Mouse (Mus musculus): ENCODE data around the gene Fcgr1. TPM values are rescaled to one million over a fixed set of nuclear protein-coding genes. Genes with fewer than 3 reads are reported as not detected.
A peak's percentile ranks its signal among the peaks of the same experiment; 100 is the strongest.

The Fcgr1 gene
- total and polyA plus RNA-seq, 2 experiments from 2014 or later = 1.5 to 3.0 TPM

- no peak overlapping the region for H3K27ac ChIP-seq (ENCODE audit: low read depth)
- H3K36me3 ChIP-seq (replicated peaks; ENCODE audit: control insufficient read depth, insufficient read depth, low read length) = no peaks in the 10 kb centered on the region
- ATAC-seq (ENCODE audit: insufficient read depth, low read depth) = no peak
- no peak for DNase-seq (ENCODE audit: low spot score)
- no peak overlapping the region for H3K4me3 ChIP-seq (ENCODE audit: low read depth, low read length)
- no peak overlapping the region for H3K4me2 ChIP-seq (ENCODE audit: low read depth, low read length)
- no peaks in the 10 kb centered on the region for H3K27me3 ChIP-seq (ENCODE audit: control insufficient read depth, insufficient read depth, low read length)
- 90% methylated on average over 5 of the region's 5 CpGs for WGBS
- H3K4me1 ChIP-seq (ENCODE audit: control insufficient read depth, insufficient read depth) = peaks cover 21% of the 10 kb centered on the region; the same call in 1 of the 2 replicates
- H3K9me3 ChIP-seq (replicated peaks; ENCODE audit: control insufficient read depth, low read length) = no peaks in the 10 kb centered on the region
- TF ChIP-seq EP300 (IDR thresholded peaks at IDR 0.05; ENCODE audit: low read depth) = no peak
- no peak for TF ChIP-seq CTCF (IDR thresholded peaks at IDR 0.05; ENCODE audit: low read depth)
- no peak overlapping the region for H3K9ac ChIP-seq (replicated peaks; ENCODE audit: low read depth, low read length)
Observed at GRCm38 (mm10) chr3:96260220-96260619, 33.5 kb downstream of the Fcgr1 start.

- DNase-seq (ENCODE audit: low spot score) (no peak), ATAC-seq (ENCODE audit: insufficient read depth, low read depth) (no peak)
Observed at GRCm38 (mm10) chr3:96257190-96257589, 36.6 kb downstream of the Fcgr1 start.

GRCm38 (mm10) chr3:96255926-96256593 is 37.7 kb downstream of the Fcgr1 start:
- Histone ChIP-seq H3K9ac (replicated peaks; ENCODE audit: low read depth, low read length) (no peak overlapping the region), H3K36me3 (replicated peaks; ENCODE audit: control insufficient read depth, insufficient read depth, low read length) (no peaks in the 10 kb centered on the region), H3K4me1 (ENCODE audit: control insufficient read depth, insufficient read depth) (0 out of 2 replicates have a peak, but pooled peaks cover 7% of the 10 kb centered on the region), H3K4me3 (ENCODE audit: low read depth, low read length) (no peak overlapping the region), H3K4me2 (ENCODE audit: low read depth, low read length) (no peak overlapping the region), H3K27ac (ENCODE audit: low read depth) (peak overlapping the region; percentile 16; the same call in 1 of the 2 replicates), H3K27me3 (ENCODE audit: control insufficient read depth, insufficient read depth, low read length) (no peaks in the 10 kb centered on the region), H3K9me3 (replicated peaks; ENCODE audit: control insufficient read depth, low read length) (no peaks in the 10 kb centered on the region)
- 64% methylated on average over 5 of the region's 5 CpGs for WGBS
- DNase-seq (ENCODE audit: low spot score) (no peak), ATAC-seq (ENCODE audit: insufficient read depth, low read depth) (no peak)
- no peak for TF ChIP-seq EP300 (IDR thresholded peaks at IDR 0.05; ENCODE audit: low read depth)
- no peak for TF ChIP-seq CTCF (IDR thresholded peaks at IDR 0.05; ENCODE audit: low read depth)

More at GRCm38 (mm10) chr3:96257190-96257589, 36.6 kb downstream of the Fcgr1 start:
- no peak overlapping the region for H3K4me2 ChIP-seq (ENCODE audit: low read depth, low read length)
- H3K9ac ChIP-seq (replicated peaks; ENCODE audit: low read depth, low read length) = no peak overlapping the region
- H3K4me3 ChIP-seq (ENCODE audit: low read depth, low read length) = no peak overlapping the region
- H3K27me3 ChIP-seq (ENCODE audit: control insufficient read depth, insufficient read depth, low read length) = no peaks in the 10 kb centered on the region
- WGBS = 77% methylated on average over 3 of the region's 3 CpGs
- peaks cover 12% of the 10 kb centered on the region; the same call in 1 of the 2 replicates for H3K4me1 ChIP-seq (ENCODE audit: control insufficient read depth, insufficient read depth)
- H3K9me3 ChIP-seq (replicated peaks; ENCODE audit: control insufficient read depth, low read length) = no peaks in the 10 kb centered on the region
- TF ChIP-seq EP300 (IDR thresholded peaks at IDR 0.05; ENCODE audit: low read depth) (no peak), CTCF (IDR thresholded peaks at IDR 0.05; ENCODE audit: low read depth) (no peak)
- no peak overlapping the region for H3K27ac ChIP-seq (ENCODE audit: low read depth)
- H3K36me3 ChIP-seq (replicated peaks; ENCODE audit: control insufficient read depth, insufficient read depth, low read length) = no peaks in the 10 kb centered on the region

- Histone ChIP-seq H3K4me1 (ENCODE audit: control insufficient read depth, insufficient read depth) (0 out of 2 replicates have a peak, but pooled peaks cover 12% of the 10 kb centered on the region), H3K9me3 (replicated peaks; ENCODE audit: control insufficient read depth, low read length) (no peaks in the 10 kb centered on the region), H3K9ac (replicated peaks; ENCODE audit: low read depth, low read length) (no peak overlapping the region), H3K36me3 (replicated peaks; ENCODE audit: control insufficient read depth, insufficient read depth, low read length) (no peaks in the 10 kb centered on the region), H3K4me2 (ENCODE audit: low read depth, low read length) (no peak overlapping the region), H3K27ac (ENCODE audit: low read depth) (no peak overlapping the region), H3K27me3 (ENCODE audit: control insufficient read depth, insufficient read depth, low read length) (no peaks in the 10 kb centered on the region), H3K4me3 (ENCODE audit: low read depth, low read length) (no peak overlapping the region)
- no peak for ATAC-seq (ENCODE audit: insufficient read depth, low read depth)
- TF ChIP-seq CTCF (IDR thresholded peaks at IDR 0.05; ENCODE audit: low read depth) (no peak), EP300 (IDR thresholded peaks at IDR 0.05; ENCODE audit: low read depth) (no peak)
- 34% methylated on average over 10 of the region's 10 CpGs for WGBS
- DNase-seq (ENCODE audit: low spot score) = no peak
Observed at GRCm38 (mm10) chr3:96254683-96255355, 39.0 kb downstream of the Fcgr1 start.

GRCm38 (mm10) chr3:96251787-96252186 is 42.0 kb downstream of the Fcgr1 start:
- H3K4me1 ChIP-seq (ENCODE audit: control insufficient read depth, insufficient read depth) = peaks cover 31% of the 10 kb centered on the region; the same call in 1 of the 2 replicates
- no peaks in the 10 kb centered on the region for H3K9me3 ChIP-seq (replicated peaks; ENCODE audit: control insufficient read depth, low read length)
- no peak overlapping the region for H3K27ac ChIP-seq (ENCODE audit: low read depth)
- no peak for TF ChIP-seq EP300 (IDR thresholded peaks at IDR 0.05; ENCODE audit: low read depth)
- TF ChIP-seq CTCF (IDR thresholded peaks at IDR 0.05; ENCODE audit: low read depth) = no peak
- WGBS = 92% methylated on average over 3 of the region's 3 CpGs
- H3K36me3 ChIP-seq (replicated peaks; ENCODE audit: control insufficient read depth, insufficient read depth, low read length) = no peaks in the 10 kb centered on the region
- H3K4me2 ChIP-seq (ENCODE audit: low read depth, low read length) = no peak overlapping the region
- ATAC-seq (ENCODE audit: insufficient read depth, low read depth) (no peak), DNase-seq (ENCODE audit: low spot score) (no peak)
- H3K4me3 ChIP-seq (ENCODE audit: low read depth, low read length) = no peak overlapping the region
- H3K27me3 ChIP-seq (ENCODE audit: control insufficient read depth, insufficient read depth, low read length) = no peaks in the 10 kb centered on the region
- no peak overlapping the region for H3K9ac ChIP-seq (replicated peaks; ENCODE audit: low read depth, low read length)

Data from heart, postnatal 0 days (tissue).